Mouse (Mus musculus): ENCODE measurements around the gene Snapc1. TPM values are rescaled to one million over a fixed set of nuclear protein-coding genes. Genes with fewer than 3 reads are reported as not detected.

The Snapc1 gene
- polyA plus RNA-seq, 1 experiment = 2.5 TPM

DNA sequence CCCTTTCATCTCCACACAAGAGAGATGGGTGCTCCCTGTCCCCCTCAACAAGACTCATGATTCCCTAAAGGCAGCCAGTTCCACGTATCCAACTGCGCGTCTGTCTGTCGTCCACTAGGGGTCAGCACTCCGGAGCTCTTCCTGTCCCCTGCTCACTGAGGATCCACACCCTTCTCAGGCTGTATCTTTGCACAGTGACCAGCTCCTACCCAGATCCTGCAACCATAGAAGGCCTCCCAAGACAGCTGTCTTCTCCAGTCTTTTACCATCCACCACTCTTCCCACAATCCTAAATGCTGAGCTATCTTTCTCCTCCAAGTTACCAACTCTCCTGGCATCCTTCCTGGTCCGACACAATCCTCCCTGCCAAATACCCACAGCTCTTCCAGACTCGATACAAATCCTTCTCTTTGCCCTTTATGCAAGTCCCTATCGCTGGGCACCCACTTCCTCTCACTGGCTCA, 45.2 kb downstream of the Snapc1 start:
- Histone ChIP-seq H3K4me3 (ENCODE audit: insufficient read depth, poor library complexity, severe bottlenecking) (no peak overlapping the region), H3K79me2 (ENCODE audit: control insufficient read depth, insufficient read depth) (no peaks in the 10 kb centered on the region)
- TF ChIP-seq CTCF (IDR thresholded peaks at IDR 0.05; ENCODE audit: control insufficient read depth, insufficient read depth, insufficient read length) (peak; percentile 83), CEBPB (IDR thresholded peaks at IDR 0.05; ENCODE audit: low read depth) (no peak)

DNA sequence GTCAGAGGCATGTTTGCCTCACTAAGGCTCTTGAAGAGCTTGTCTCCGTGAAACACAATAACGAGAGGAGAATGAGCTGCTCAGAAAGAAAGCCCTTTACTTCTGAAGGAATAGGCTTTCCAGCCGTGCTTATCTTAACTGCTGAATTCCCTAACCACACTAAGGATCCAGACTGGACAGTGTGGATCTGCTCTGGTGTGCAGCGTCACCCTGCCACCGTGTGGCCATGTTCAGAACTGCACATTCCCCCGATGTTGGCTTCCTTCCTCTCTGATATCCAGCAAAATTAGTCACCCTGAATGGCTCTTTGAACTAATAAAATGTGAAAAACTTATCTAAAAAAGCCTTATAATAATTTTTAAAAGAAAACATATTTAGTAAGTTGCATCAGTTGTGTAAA, 49.5 kb downstream of the Snapc1 start:
- H3K36me3 ChIP-seq (ENCODE audit: control insufficient read depth, insufficient read depth) = no peaks in the 10 kb centered on the region
- no peaks in the 10 kb centered on the region for H3K79me3 ChIP-seq (ENCODE audit: low read depth)
- H3K27me3 ChIP-seq (ENCODE audit: control insufficient read depth, insufficient read depth, insufficient read length) = no peaks in the 10 kb centered on the region

More for the DNA sequence above, 45.2 kb downstream of the Snapc1 start:
- H3K36me3 ChIP-seq (ENCODE audit: control insufficient read depth, insufficient read depth) = no peaks in the 10 kb centered on the region
- no peaks in the 10 kb centered on the region for H3K79me3 ChIP-seq (ENCODE audit: low read depth)
- peaks cover 13% of the 10 kb centered on the region for H3K27me3 ChIP-seq (ENCODE audit: control insufficient read depth, insufficient read depth, insufficient read length)
- no peak overlapping the region for H3ac ChIP-seq (ENCODE audit: control insufficient read depth, insufficient read length, low read depth)

DNA sequence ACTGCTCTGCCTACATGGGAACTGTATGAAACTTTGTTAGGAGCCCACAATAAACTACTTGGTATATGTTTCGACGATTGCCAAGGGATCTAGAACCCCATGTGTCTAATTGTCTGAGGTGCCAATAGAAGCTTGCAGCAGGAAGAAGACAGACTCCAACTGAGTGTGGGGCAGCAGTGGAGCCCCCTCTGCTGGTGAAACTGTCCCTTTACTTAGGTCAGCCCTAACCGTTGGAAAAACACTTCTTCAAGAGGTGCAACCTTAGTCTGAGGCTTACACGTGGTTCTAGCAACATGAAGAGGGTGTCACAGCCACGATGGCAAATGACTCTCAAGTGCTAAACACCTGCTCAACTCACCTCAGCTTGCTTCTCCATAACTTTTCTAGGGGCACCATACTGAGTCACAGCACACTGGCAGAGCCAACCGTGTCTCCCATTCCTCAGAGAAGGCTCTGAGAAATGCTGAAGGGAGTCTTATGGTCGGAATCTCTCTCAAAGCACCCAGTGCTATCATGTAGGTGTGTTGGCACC, 50.5 kb downstream of the Snapc1 start:
- Histone ChIP-seq H3K4me3 (ENCODE audit: insufficient read depth, poor library complexity, severe bottlenecking) (no peak overlapping the region), H3K36me3 (ENCODE audit: control insufficient read depth, insufficient read depth) (no peaks in the 10 kb centered on the region), H3K79me2 (ENCODE audit: control insufficient read depth, insufficient read depth) (no peaks in the 10 kb centered on the region), H3ac (ENCODE audit: control insufficient read depth, insufficient read length, low read depth) (no peak overlapping the region), H3K27me3 (ENCODE audit: control insufficient read depth, insufficient read depth, insufficient read length) (no peaks in the 10 kb centered on the region), H3K79me3 (ENCODE audit: low read depth) (no peaks in the 10 kb centered on the region)
- TF ChIP-seq CTCF (IDR thresholded peaks at IDR 0.05; ENCODE audit: control insufficient read depth, insufficient read depth, insufficient read length) = peak; percentile 33
- TF ChIP-seq USF1 (IDR thresholded peaks at IDR 0.05; ENCODE audit: low read depth) = no peak
- TF ChIP-seq CEBPB (IDR thresholded peaks at IDR 0.05; ENCODE audit: low read depth) = no peak

More for the DNA sequence above, 49.5 kb downstream of the Snapc1 start:
- H3K79me2 ChIP-seq (ENCODE audit: control insufficient read depth, insufficient read depth) = no peaks in the 10 kb centered on the region
- TF ChIP-seq MAX (IDR thresholded peaks at IDR 0.05) = no peak
- TF ChIP-seq CEBPB (IDR thresholded peaks at IDR 0.05; ENCODE audit: low read depth) = no peak
- peak; percentile 92 for TF ChIP-seq CTCF (IDR thresholded peaks at IDR 0.05; ENCODE audit: control insufficient read depth, insufficient read depth, insufficient read length)
- TF ChIP-seq FOSL1 (IDR thresholded peaks at IDR 0.05; ENCODE audit: insufficient read depth, low read length, poor library complexity, severe bottlenecking) = no peak
- TF ChIP-seq MYOG (IDR thresholded peaks at IDR 0.05; ENCODE audit: control insufficient read depth, extremely low read depth, insufficient read length) = no peak
- TF ChIP-seq MYOD1 (IDR thresholded peaks at IDR 0.05; ENCODE audit: control insufficient read depth, insufficient read length, low read depth) = no peak
- H3ac ChIP-seq (ENCODE audit: control insufficient read depth, insufficient read length, low read depth) = no peak overlapping the region
- no peak overlapping the region for H3K4me3 ChIP-seq (ENCODE audit: insufficient read depth, poor library complexity, severe bottlenecking)

DNA sequence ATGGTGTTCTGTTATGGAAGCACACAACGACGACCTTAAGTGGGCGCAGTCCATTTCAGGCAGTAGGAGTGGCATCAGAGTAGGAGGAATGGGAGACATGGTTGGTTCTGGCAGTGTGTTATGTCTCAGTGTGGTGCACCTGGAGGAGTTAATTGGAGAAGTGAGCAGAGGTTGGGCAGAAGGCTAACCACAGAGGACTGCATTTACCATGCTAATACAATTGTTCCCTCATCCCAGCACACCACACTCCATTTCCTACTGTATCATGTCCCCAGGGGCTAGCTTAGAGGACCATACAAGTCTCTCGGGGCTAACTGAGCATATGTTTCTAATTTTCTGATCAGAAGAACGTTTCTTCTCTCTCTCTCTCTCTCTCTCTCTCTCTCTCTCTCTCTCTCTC, 51.2 kb downstream of the Snapc1 start:
- H3K4me3 ChIP-seq (ENCODE audit: insufficient read depth, poor library complexity, severe bottlenecking) = no peak overlapping the region
- H3K79me2 ChIP-seq (ENCODE audit: control insufficient read depth, insufficient read depth) = no peaks in the 10 kb centered on the region
- H3K36me3 ChIP-seq (ENCODE audit: control insufficient read depth, insufficient read depth) = no peaks in the 10 kb centered on the region
- H3K27me3 ChIP-seq (ENCODE audit: control insufficient read depth, insufficient read depth, insufficient read length) = no peaks in the 10 kb centered on the region
- no peak for TF ChIP-seq CEBPB (IDR thresholded peaks at IDR 0.05; ENCODE audit: low read depth)
- TF ChIP-seq CTCF (IDR thresholded peaks at IDR 0.05; ENCODE audit: control insufficient read depth, insufficient read depth, insufficient read length) = no peak
- no peak for TF ChIP-seq USF1 (IDR thresholded peaks at IDR 0.05; ENCODE audit: low read depth)
- no peak for TF ChIP-seq MYOD1 (IDR thresholded peaks at IDR 0.05; ENCODE audit: control insufficient read depth, insufficient read length, low read depth)
- no peak for TF ChIP-seq MAX (IDR thresholded peaks at IDR 0.05)
- TF ChIP-seq FOSL1 (IDR thresholded peaks at IDR 0.05; ENCODE audit: insufficient read depth, low read length, poor library complexity, severe bottlenecking) = no peak
- TF ChIP-seq MYOG (IDR thresholded peaks at IDR 0.05; ENCODE audit: control insufficient read depth, extremely low read depth, insufficient read length) = no peak
- H3ac ChIP-seq (ENCODE audit: control insufficient read depth, insufficient read length, low read depth) = no peak overlapping the region
- no peaks in the 10 kb centered on the region for H3K79me3 ChIP-seq (ENCODE audit: low read depth)

DNA sequence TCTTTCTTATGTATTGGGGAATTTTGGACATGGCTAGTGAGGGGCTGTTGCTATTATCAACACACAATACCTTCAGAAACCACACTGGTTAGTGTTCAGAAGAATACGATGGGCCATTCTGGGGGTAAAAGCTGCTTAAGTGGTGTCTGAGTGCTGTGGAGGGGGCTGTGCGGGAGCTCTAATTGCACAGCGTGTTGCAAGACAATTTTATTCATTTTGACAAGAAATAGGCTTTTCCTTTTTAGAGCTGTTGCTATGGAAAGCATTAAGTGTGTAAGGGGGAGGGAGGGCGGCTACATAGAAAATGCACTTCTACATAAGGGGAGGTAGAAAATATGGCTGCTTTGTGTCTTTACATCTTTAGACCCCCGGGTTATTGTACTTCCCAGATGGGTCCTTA, 59.0 kb downstream of the Snapc1 start:
- H3K79me3 ChIP-seq (ENCODE audit: low read depth) = no peaks in the 10 kb centered on the region
- no peaks in the 10 kb centered on the region for H3K36me3 ChIP-seq (ENCODE audit: control insufficient read depth, insufficient read depth)
- H3ac ChIP-seq (ENCODE audit: control insufficient read depth, insufficient read length, low read depth) = no peak overlapping the region
- TF ChIP-seq FOSL1 (IDR thresholded peaks at IDR 0.05; ENCODE audit: insufficient read depth, low read length, poor library complexity, severe bottlenecking) (no peak), CTCF (IDR thresholded peaks at IDR 0.05; ENCODE audit: control insufficient read depth, insufficient read depth, insufficient read length) (no peak), MYOD1 (IDR thresholded peaks at IDR 0.05; ENCODE audit: control insufficient read depth, insufficient read length, low read depth) (no peak)
- no peaks in the 10 kb centered on the region for H3K27me3 ChIP-seq (ENCODE audit: control insufficient read depth, insufficient read depth, insufficient read length)
- no peak overlapping the region for H3K4me3 ChIP-seq (ENCODE audit: insufficient read depth, poor library complexity, severe bottlenecking)
- H3K79me2 ChIP-seq (ENCODE audit: control insufficient read depth, insufficient read depth) = no peaks in the 10 kb centered on the region

DNA sequence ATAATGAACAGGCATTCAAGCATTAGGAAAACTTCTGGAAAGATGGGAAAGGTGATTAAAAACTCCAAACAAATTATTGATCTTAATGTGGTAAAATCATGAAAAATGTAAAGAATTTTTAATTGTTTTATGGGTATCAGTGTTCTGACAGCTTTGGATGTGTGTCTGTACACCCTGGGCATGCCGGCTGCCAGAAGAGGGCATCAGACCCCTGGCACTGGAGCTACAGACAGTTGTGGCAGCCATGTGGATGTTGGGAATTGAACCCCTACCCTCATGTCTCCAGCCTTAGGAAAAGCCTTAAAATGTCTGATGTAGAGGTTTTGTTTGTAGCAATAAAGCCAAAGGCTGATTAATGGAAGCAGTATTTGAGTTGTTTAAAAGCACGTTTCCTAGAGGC, 60.6 kb downstream of the Snapc1 start:
- Histone ChIP-seq H3K36me3 (ENCODE audit: control insufficient read depth, insufficient read depth) (no peaks in the 10 kb centered on the region), H3K4me3 (ENCODE audit: insufficient read depth, poor library complexity, severe bottlenecking) (no peak overlapping the region), H3K79me3 (ENCODE audit: low read depth) (no peaks in the 10 kb centered on the region), H3ac (ENCODE audit: control insufficient read depth, insufficient read length, low read depth) (no peak overlapping the region), H3K27me3 (ENCODE audit: control insufficient read depth, insufficient read depth, insufficient read length) (no peaks in the 10 kb centered on the region), H3K79me2 (ENCODE audit: control insufficient read depth, insufficient read depth) (no peaks in the 10 kb centered on the region)
- TF ChIP-seq CTCF (IDR thresholded peaks at IDR 0.05; ENCODE audit: control insufficient read depth, insufficient read depth, insufficient read length) = no peak
- TF ChIP-seq FOSL1 (IDR thresholded peaks at IDR 0.05; ENCODE audit: insufficient read depth, low read length, poor library complexity, severe bottlenecking) = no peak
- TF ChIP-seq CEBPB (IDR thresholded peaks at IDR 0.05; ENCODE audit: low read depth) = no peak
- TF ChIP-seq MYOG (IDR thresholded peaks at IDR 0.05; ENCODE audit: control insufficient read depth, extremely low read depth, insufficient read length) = no peak
- no peak for TF ChIP-seq MAX (IDR thresholded peaks at IDR 0.05)
- no peak for TF ChIP-seq MYOD1 (IDR thresholded peaks at IDR 0.05; ENCODE audit: control insufficient read depth, insufficient read length, low read depth)
- no peak for TF ChIP-seq USF1 (IDR thresholded peaks at IDR 0.05; ENCODE audit: low read depth)

Other genes with a start within 250 kb of the Snapc1 start
- gene Hif1a, start 63.1 kb upstream of the Snapc1 start, polyA plus RNA-seq (2012; fragmentation: generic; extraction: Trizol) = 20.9 TPM
- not detected for gene Gm49321, start 26.8 kb upstream of the Snapc1 start, polyA plus RNA-seq (2012; fragmentation: generic; extraction: Trizol)
- 0.01 TPM for gene Syt16, start 33.2 kb downstream of the Snapc1 start, polyA plus RNA-seq (2012; fragmentation: generic; extraction: Trizol)